Mouse (Mus musculus): ENCODE results near the gene Spock1. TPM values are rescaled to one million over a fixed set of nuclear protein-coding genes. Genes with fewer than 3 reads are reported as not detected.
"Not testable (repeated sequence)": the region's sequence is repeated elsewhere in the genome, so short reads cannot be mapped to it uniquely, and the experiment has no call there.

Gene Spock1
- polyA plus RNA-seq, 1 experiment = 0.23 TPM

GRCm38 (mm10) chr13:57474068-57474467 lies 434.1 kb downstream of the Spock1 start:
- TF ChIP-seq POLR2A (IDR thresholded peaks at IDR 0.05; ENCODE audit: low read depth, low read length) = no peak
- TF ChIP-seq CTCF (IDR thresholded peaks at IDR 0.05; ENCODE audit: borderline replicate concordance, insufficient read depth, low read length) = no peak
- Histone ChIP-seq H3K27ac (ENCODE audit: insufficient read depth, low read length) (no peak overlapping the region), H3K4me3 (ENCODE audit: insufficient read depth, low read length) (no peak overlapping the region), H3K4me1 (ENCODE audit: control insufficient read depth, insufficient read depth, low read length) (no peaks in the 10 kb centered on the region)

- H3K4me3 ChIP-seq (ENCODE audit: insufficient read depth, low read length); H3K4me1 ChIP-seq (ENCODE audit: control insufficient read depth, insufficient read depth, low read length); H3K27ac ChIP-seq (ENCODE audit: insufficient read depth, low read length): not testable (repeated sequence)
Measured at GRCm38 (mm10) chr13:57470922-57471321, 437.2 kb downstream of the Spock1 start.

DNA sequence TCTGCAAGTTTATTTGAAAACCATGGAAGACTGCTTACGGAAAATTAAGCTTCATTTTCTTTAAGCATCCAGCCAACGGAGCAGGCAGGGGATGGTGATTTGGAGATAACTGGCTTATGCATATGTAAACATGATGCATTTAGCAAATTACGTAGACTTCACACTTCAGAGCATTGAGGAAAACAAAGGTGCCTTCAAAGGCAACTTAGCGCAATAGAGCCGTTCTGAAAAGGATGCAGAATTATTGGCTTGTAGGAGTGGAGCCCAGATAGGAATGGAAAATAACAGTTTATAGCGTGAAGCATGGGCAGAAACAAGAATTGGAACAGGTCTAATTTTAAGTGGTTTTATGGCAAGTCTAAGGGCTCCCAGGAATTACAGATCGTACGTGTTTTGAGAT lies 448.2 kb downstream of the Spock1 start:
- H3K27ac ChIP-seq (ENCODE audit: insufficient read depth, low read length) = no peak overlapping the region
- H3K4me1 ChIP-seq (ENCODE audit: control insufficient read depth, insufficient read depth, low read length) = no peaks in the 10 kb centered on the region
- H3K4me3 ChIP-seq (ENCODE audit: insufficient read depth, low read length) = no peak overlapping the region
- no peak for TF ChIP-seq POLR2A (IDR thresholded peaks at IDR 0.05; ENCODE audit: low read depth, low read length)
- no peak for TF ChIP-seq CTCF (IDR thresholded peaks at IDR 0.05; ENCODE audit: borderline replicate concordance, insufficient read depth, low read length)

DNA sequence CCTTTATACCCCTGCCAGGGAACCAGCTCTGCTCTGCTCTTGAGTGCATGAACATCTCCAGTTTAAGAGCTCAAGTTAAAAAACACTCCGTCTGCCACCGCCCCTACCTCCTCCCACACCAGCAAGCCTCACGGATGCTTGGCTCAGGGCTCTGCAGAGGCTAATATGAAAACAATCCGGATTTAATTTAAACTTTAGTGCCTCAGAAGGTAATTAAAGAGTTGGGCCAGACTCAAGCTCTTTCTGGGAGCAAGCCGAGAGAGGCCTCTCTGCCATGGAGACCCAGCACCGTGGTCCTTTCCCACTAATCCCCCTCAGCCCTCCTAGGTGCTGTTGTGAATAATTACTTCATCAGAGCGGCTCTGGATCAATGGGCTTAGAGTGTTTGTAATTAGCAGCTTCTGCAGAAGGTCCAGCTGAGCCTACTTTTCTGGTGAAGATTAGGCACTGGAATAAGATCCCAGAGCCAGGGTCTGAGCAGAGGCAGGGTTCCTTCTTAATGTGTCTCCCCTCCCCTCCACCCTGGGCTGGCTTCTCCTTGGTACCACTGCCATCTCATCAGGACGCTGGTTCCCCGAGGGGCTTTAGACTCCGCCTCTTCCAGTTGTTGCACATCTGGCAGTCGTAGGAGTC lies 457.8 kb downstream of the Spock1 start:
- no peak overlapping the region for H3K27ac ChIP-seq (ENCODE audit: insufficient read depth, low read length)
- no peak overlapping the region for H3K4me3 ChIP-seq (ENCODE audit: insufficient read depth, low read length)
- H3K4me1 ChIP-seq (ENCODE audit: control insufficient read depth, insufficient read depth, low read length) = no peaks in the 10 kb centered on the region
- TF ChIP-seq CTCF (IDR thresholded peaks at IDR 0.05; ENCODE audit: borderline replicate concordance, insufficient read depth, low read length) = no peak
- TF ChIP-seq POLR2A (IDR thresholded peaks at IDR 0.05; ENCODE audit: low read depth, low read length) = no peak

GRCm38 (mm10) chr13:57448906-57449305 lies 459.2 kb downstream of the Spock1 start:
- TF ChIP-seq POLR2A (IDR thresholded peaks at IDR 0.05; ENCODE audit: low read depth, low read length) = no peak
- no peak for TF ChIP-seq CTCF (IDR thresholded peaks at IDR 0.05; ENCODE audit: borderline replicate concordance, insufficient read depth, low read length)
- Histone ChIP-seq H3K4me3 (ENCODE audit: insufficient read depth, low read length) (no peak overlapping the region), H3K27ac (ENCODE audit: insufficient read depth, low read length) (no peak overlapping the region), H3K4me1 (ENCODE audit: control insufficient read depth, insufficient read depth, low read length) (no peaks in the 10 kb centered on the region)

DNA sequence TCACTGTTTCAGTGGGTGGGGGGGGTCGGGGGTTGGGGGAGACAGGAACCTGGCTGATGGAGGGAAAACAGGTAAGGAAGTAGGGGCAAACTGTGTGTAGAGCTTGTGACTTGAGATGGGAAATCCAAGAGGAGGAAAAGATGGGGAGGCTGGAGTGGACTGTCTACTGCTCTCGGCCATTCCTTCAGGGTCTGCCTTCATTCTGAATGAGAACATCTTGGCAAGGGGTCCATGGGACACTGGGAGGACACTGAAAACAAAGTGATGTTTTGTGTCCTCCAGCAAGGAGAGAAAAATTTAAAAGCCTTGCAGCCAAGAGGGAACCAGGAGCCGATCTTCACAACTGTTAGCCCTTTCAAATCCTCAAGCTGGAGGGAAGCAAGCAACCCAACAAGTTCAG lies 463.2 kb downstream of the Spock1 start:
- no peaks in the 10 kb centered on the region for H3K4me1 ChIP-seq (ENCODE audit: control insufficient read depth, insufficient read depth, low read length)
- H3K4me3 ChIP-seq (ENCODE audit: insufficient read depth, low read length) = no peak overlapping the region
- no peak overlapping the region for H3K27ac ChIP-seq (ENCODE audit: insufficient read depth, low read length)
- TF ChIP-seq POLR2A (IDR thresholded peaks at IDR 0.05; ENCODE audit: low read depth, low read length) (no peak), CTCF (IDR thresholded peaks at IDR 0.05; ENCODE audit: borderline replicate concordance, insufficient read depth, low read length) (no peak)

DNA sequence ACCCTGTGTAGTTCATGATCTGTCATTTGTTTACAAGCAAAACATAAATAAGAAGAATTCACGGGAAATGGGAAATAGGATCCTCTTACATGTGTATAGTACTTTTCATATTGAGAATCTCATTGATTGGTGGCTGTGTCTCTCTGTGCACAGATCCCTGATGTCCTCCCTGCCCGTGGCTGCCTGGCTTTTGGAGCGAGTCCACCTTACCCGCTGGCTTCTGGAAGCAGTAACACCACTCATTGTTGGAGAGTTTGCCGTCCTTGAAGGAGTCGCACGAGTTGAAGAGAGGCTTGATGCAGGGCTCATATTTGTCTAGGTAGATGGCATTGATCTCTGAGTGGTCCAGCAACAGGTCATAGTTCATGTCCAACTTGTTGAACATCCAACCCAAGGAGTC lies 468.0 kb downstream of the Spock1 start:
- no peak overlapping the region for H3K27ac ChIP-seq (ENCODE audit: insufficient read depth, low read length)
- no peak overlapping the region for H3K4me3 ChIP-seq (ENCODE audit: insufficient read depth, low read length)
- TF ChIP-seq POLR2A (IDR thresholded peaks at IDR 0.05; ENCODE audit: low read depth, low read length) (no peak), CTCF (IDR thresholded peaks at IDR 0.05; ENCODE audit: borderline replicate concordance, insufficient read depth, low read length) (no peak)
- H3K4me1 ChIP-seq (ENCODE audit: control insufficient read depth, insufficient read depth, low read length) = no peaks in the 10 kb centered on the region

- H3K4me3 ChIP-seq (ENCODE audit: insufficient read depth, low read length) = no peak overlapping the region
- TF ChIP-seq POLR2A (IDR thresholded peaks at IDR 0.05; ENCODE audit: low read depth, low read length) = no peak
- no peak for TF ChIP-seq CTCF (IDR thresholded peaks at IDR 0.05; ENCODE audit: borderline replicate concordance, insufficient read depth, low read length)
- H3K4me1 ChIP-seq (ENCODE audit: control insufficient read depth, insufficient read depth, low read length) = no peaks in the 10 kb centered on the region
- H3K27ac ChIP-seq (ENCODE audit: insufficient read depth, low read length) = no peak overlapping the region
Measured at GRCm38 (mm10) chr13:57435726-57436220, 472.4 kb downstream of the Spock1 start.

- Histone ChIP-seq H3K4me3 (ENCODE audit: insufficient read depth, low read length) (no peak overlapping the region), H3K4me1 (ENCODE audit: control insufficient read depth, insufficient read depth, low read length) (no peaks in the 10 kb centered on the region), H3K27ac (ENCODE audit: insufficient read depth, low read length) (no peak overlapping the region)
- TF ChIP-seq CTCF (IDR thresholded peaks at IDR 0.05; ENCODE audit: borderline replicate concordance, insufficient read depth, low read length) (no peak), POLR2A (IDR thresholded peaks at IDR 0.05; ENCODE audit: low read depth, low read length) (no peak)
Measured at GRCm38 (mm10) chr13:57433848-57434247, 474.3 kb downstream of the Spock1 start.

DNA sequence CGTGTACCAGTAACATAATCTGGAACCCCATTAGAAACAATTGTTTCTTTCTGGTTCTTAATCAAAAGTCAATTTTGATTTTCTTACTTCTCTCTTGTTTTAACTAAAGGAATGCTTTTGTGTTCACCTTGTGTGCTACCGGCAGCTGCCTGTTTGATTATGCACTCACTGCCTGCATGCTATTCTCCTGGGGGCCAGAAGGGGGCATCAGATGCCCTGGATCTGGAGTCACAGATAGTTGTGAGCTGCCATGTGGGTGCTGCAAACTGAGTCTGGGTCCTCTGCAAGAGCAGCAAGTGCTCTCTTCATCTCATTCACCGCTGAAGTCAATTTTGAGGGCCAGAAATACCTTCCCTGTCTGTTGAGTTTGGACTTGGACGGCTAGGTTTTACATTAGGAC lies 476.3 kb downstream of the Spock1 start:
- Histone ChIP-seq H3K4me1 (ENCODE audit: control insufficient read depth, insufficient read depth, low read length) (no peaks in the 10 kb centered on the region), H3K4me3 (ENCODE audit: insufficient read depth, low read length) (no peak overlapping the region), H3K27ac (ENCODE audit: insufficient read depth, low read length) (no peak overlapping the region)
- no peak for TF ChIP-seq CTCF (IDR thresholded peaks at IDR 0.05; ENCODE audit: borderline replicate concordance, insufficient read depth, low read length)
- TF ChIP-seq POLR2A (IDR thresholded peaks at IDR 0.05; ENCODE audit: low read depth, low read length) = no peak

- Histone ChIP-seq H3K4me3 (ENCODE audit: insufficient read depth, low read length) (no peak overlapping the region), H3K27ac (ENCODE audit: insufficient read depth, low read length) (no peak overlapping the region), H3K4me1 (ENCODE audit: control insufficient read depth, insufficient read depth, low read length) (no peaks in the 10 kb centered on the region)
- TF ChIP-seq POLR2A (IDR thresholded peaks at IDR 0.05; ENCODE audit: low read depth, low read length) = no peak
- no peak for TF ChIP-seq CTCF (IDR thresholded peaks at IDR 0.05; ENCODE audit: borderline replicate concordance, insufficient read depth, low read length)
Measured at GRCm38 (mm10) chr13:57428840-57429239, 479.3 kb downstream of the Spock1 start.
